Mouse (Mus musculus) intestine, embryonic 15.5 days (tissue): ENCODE data around the gene Hoxc5. TPM values are rescaled to one million over a fixed set of nuclear protein-coding genes. Genes with fewer than 3 reads are reported as not detected.
A peak's percentile ranks its signal among the peaks of the same experiment; 100 is the strongest.

ENCODE experiments used
- ATAC-seq: fragments of 200-750 bp; cut with Nextera tagmentation; 2 replicates; pipeline ENCODE4 v1.8.0; 2017; ENCODE audit warnings: moderate TSS enrichment, moderate library complexity
- H3K27ac ChIP-seq: fragments of 300-500 bp; sonication (generic); 2 replicates; pipeline ENCODE4 v1.5.1; 2015; ENCODE audit warnings: mild to moderate bottlenecking, inconsistent platforms
- H3K27me3 ChIP-seq: fragments of 300-500 bp; sonication (generic); replicated peaks from 2 replicates; pipeline ENCODE4 v1.6.1; 2015; ENCODE audit warnings: inconsistent platforms
- H3K36me3 ChIP-seq: fragments of 300-500 bp; sonication (generic); 2 replicates; pipeline ENCODE4 v1.6.1; 2015; ENCODE audit warnings: inconsistent platforms
- H3K4me1 ChIP-seq: fragments of 300-500 bp; sonication (generic); replicated peaks from 2 replicates; pipeline ENCODE4 v1.6.1; 2015; ENCODE audit warnings: inconsistent platforms
- H3K4me2 ChIP-seq: fragments of 300-500 bp; sonication (generic); replicated peaks from 2 replicates; pipeline ENCODE4 v1.6.1; 2015; ENCODE audit warnings: mild to moderate bottlenecking, inconsistent platforms
- H3K4me3 ChIP-seq: fragments of 300-500 bp; sonication (generic); replicated peaks from 2 replicates; pipeline ENCODE4 v1.5.1; 2015; ENCODE audit warnings: inconsistent platforms
- H3K9ac ChIP-seq: fragments of 300-500 bp; sonication (generic); 2 replicates; pipeline ENCODE4 v1.6.1; 2015; ENCODE audit warnings: inconsistent platforms
- H3K9me3 ChIP-seq: fragments of 300-500 bp; sonication (generic); 2 replicates; pipeline ENCODE4 v1.6.1; 2016; ENCODE audit warnings: inconsistent platforms
- WGBS: fragments of 180-500 bp; shearing (Covaris S2); methylation state at CpG from one replicate; pipeline ENCODE4 v1.1.7; 2015; 5-methylcytosine and 5-hydroxymethylcytosine counted together
- polyA plus RNA-seq: library from polyadenylated mRNA; unstranded; fragments of >200 nt; fragmentation: Nextera tagmentation; extraction: Ambion mirVana; gene quantifications from 2 replicates; pipeline ENCODE4 v1.2.1, GENCODE M21; 2015

Hoxc5 gene
- polyA plus RNA-seq, 1 experiment from 2014 or later: 10.1 TPM

- peaks cover 90% of the 10 kb centered on the region for H3K27me3 ChIP-seq
- peak overlapping the region; percentile 44 for H3K4me3 ChIP-seq
- H3K4me1 ChIP-seq: peaks cover 23% of the 10 kb centered on the region; the same call in 1 of the 2 replicates
- peak overlapping the region; percentile 42 for H3K9ac ChIP-seq
- peak overlapping the region; percentile 73 for H3K4me2 ChIP-seq
- no peaks in the 10 kb centered on the region for H3K36me3 ChIP-seq
- H3K9me3 ChIP-seq: no peaks in the 10 kb centered on the region
- ATAC-seq: peak; percentile 82
- WGBS: 1% methylated on average over 33 of the region's 33 CpGs
- H3K27ac ChIP-seq: peak overlapping the region; percentile 85
Observed at GRCm38 (mm10) chr15:102999183-102999831, 32.1 kb downstream of the Hoxc5 start.

- Histone ChIP-seq H3K36me3 (no peaks in the 10 kb centered on the region), H3K9ac (no peak overlapping the region), H3K27me3 (peaks cover 91% of the 10 kb centered on the region), H3K27ac (peak overlapping the region; percentile 85), H3K4me1 (peaks cover 23% of the 10 kb centered on the region; the same call in 1 of the 2 replicates), H3K4me2 (peak overlapping the region; percentile 73), H3K9me3 (no peaks in the 10 kb centered on the region), H3K4me3 (peak overlapping the region; percentile 44)
- ATAC-seq: peak; percentile 27
- 5% methylated on average over 10 of the region's 11 CpGs for WGBS
Observed at GRCm38 (mm10) chr15:102999955-103000354, 32.7 kb downstream of the Hoxc5 start.

GRCm38 (mm10) chr15:103000501-103000901 is 33.3 kb downstream of the Hoxc5 start:
- Histone ChIP-seq H3K27ac (peak overlapping the region; percentile 85), H3K4me3 (peak overlapping the region; percentile 44), H3K4me1 (peaks cover 23% of the 10 kb centered on the region; the same call in 1 of the 2 replicates), H3K9me3 (no peaks in the 10 kb centered on the region), H3K9ac (peak overlapping the region; percentile 60), H3K27me3 (peaks cover 91% of the 10 kb centered on the region), H3K36me3 (no peaks in the 10 kb centered on the region), H3K4me2 (peak overlapping the region; percentile 73)
- ATAC-seq: no peak
- 5% methylated on average over 24 of the region's 24 CpGs for WGBS

GRCm38 (mm10) chr15:103001370-103001769 is 34.1 kb downstream of the Hoxc5 start:
- H3K27ac ChIP-seq: peak overlapping the region; percentile 85; the same call in 1 of the 2 replicates
- H3K36me3 ChIP-seq: no peaks in the 10 kb centered on the region
- no peak for ATAC-seq
- H3K4me1 ChIP-seq: peaks cover 23% of the 10 kb centered on the region; the same call in 1 of the 2 replicates
- H3K9me3 ChIP-seq: no peaks in the 10 kb centered on the region
- WGBS: 50% methylated on average over 2 of the region's 2 CpGs
- H3K27me3 ChIP-seq: peaks cover 93% of the 10 kb centered on the region
- H3K4me2 ChIP-seq: peak overlapping the region; percentile 73
- H3K9ac ChIP-seq: peak overlapping the region; percentile 20; the same call in 1 of the 2 replicates
- H3K4me3 ChIP-seq: peak overlapping the region; percentile 44; the same call in 1 of the 2 replicates

GRCm38 (mm10) chr15:103002156-103002555 is 34.9 kb downstream of the Hoxc5 start:
- Histone ChIP-seq H3K4me1 (peaks cover 23% of the 10 kb centered on the region; the same call in 1 of the 2 replicates), H3K9me3 (no peaks in the 10 kb centered on the region), H3K4me2 (peak overlapping the region; percentile 73), H3K36me3 (no peaks in the 10 kb centered on the region), H3K4me3 (no peak overlapping the region), H3K27me3 (peaks cover 92% of the 10 kb centered on the region), H3K27ac (peak overlapping the region; percentile 33; the same call in 1 of the 2 replicates), H3K9ac (peak overlapping the region; percentile 5; the same call in 1 of the 2 replicates)
- 35% methylated on average over 4 of the region's 4 CpGs for WGBS
- ATAC-seq: no peak

- Histone ChIP-seq H3K9me3 (no peaks in the 10 kb centered on the region), H3K36me3 (no peaks in the 10 kb centered on the region), H3K27ac (peak overlapping the region; percentile 33; the same call in 1 of the 2 replicates), H3K9ac (no peak overlapping the region), H3K4me2 (peak overlapping the region; percentile 73; the same call in 1 of the 2 replicates), H3K4me3 (no peak overlapping the region), H3K27me3 (peaks cover 90% of the 10 kb centered on the region), H3K4me1 (peaks cover 21% of the 10 kb centered on the region; the same call in 1 of the 2 replicates)
- ATAC-seq: no peak
- 25% methylated on average over 13 of the region's 13 CpGs for WGBS
Observed at GRCm38 (mm10) chr15:103002821-103003448, 35.7 kb downstream of the Hoxc5 start.

- no peak overlapping the region for H3K4me3 ChIP-seq
- no peak for ATAC-seq
- H3K4me1 ChIP-seq: peaks cover 20% of the 10 kb centered on the region; the same call in 1 of the 2 replicates
- peak overlapping the region; percentile 24; the same call in 1 of the 2 replicates for H3K9ac ChIP-seq
- peak overlapping the region; percentile 40 for H3K4me2 ChIP-seq
- no peaks in the 10 kb centered on the region for H3K9me3 ChIP-seq
- no peaks in the 10 kb centered on the region for H3K36me3 ChIP-seq
- peak overlapping the region; percentile 72 for H3K27ac ChIP-seq
- WGBS: 3% methylated on average over 17 of the region's 17 CpGs
- peaks cover 90% of the 10 kb centered on the region for H3K27me3 ChIP-seq
Observed at GRCm38 (mm10) chr15:103005308-103005707, 38.1 kb downstream of the Hoxc5 start.

GRCm38 (mm10) chr15:103005797-103006196 is 38.6 kb downstream of the Hoxc5 start:
- Histone ChIP-seq H3K36me3 (no peaks in the 10 kb centered on the region), H3K4me2 (peak overlapping the region; percentile 40), H3K27ac (peak overlapping the region; percentile 72), H3K4me3 (no peak overlapping the region), H3K9ac (no peak overlapping the region), H3K9me3 (no peaks in the 10 kb centered on the region), H3K4me1 (peaks cover 18% of the 10 kb centered on the region; the same call in 1 of the 2 replicates), H3K27me3 (peaks cover 90% of the 10 kb centered on the region)
- WGBS: 16% methylated on average over 5 of the region's 5 CpGs
- no peak for ATAC-seq

- no peak overlapping the region for H3K4me3 ChIP-seq
- H3K9ac ChIP-seq: no peak overlapping the region
Observed at GRCm38 (mm10) chr15:103006326-103006725, 39.1 kb downstream of the Hoxc5 start.

GRCm38 (mm10) chr15:103009265-103010111 is 42.2 kb downstream of the Hoxc5 start:
- H3K4me2 ChIP-seq: peak overlapping the region; percentile 61
- H3K4me3 ChIP-seq: peak overlapping the region; percentile 37
- H3K27me3 ChIP-seq: peaks cover 88% of the 10 kb centered on the region
- peaks cover 28% of the 10 kb centered on the region for H3K4me1 ChIP-seq
- H3K27ac ChIP-seq: peak overlapping the region; percentile 82
- no peaks in the 10 kb centered on the region for H3K36me3 ChIP-seq
- peak overlapping the region; percentile 52 for H3K9ac ChIP-seq
- 1% methylated on average over 27 of the region's 27 CpGs for WGBS
- no peak for ATAC-seq
- no peaks in the 10 kb centered on the region for H3K9me3 ChIP-seq

More at GRCm38 (mm10) chr15:103006326-103006725, 39.1 kb downstream of the Hoxc5 start:
- H3K27me3 ChIP-seq: peaks cover 90% of the 10 kb centered on the region
- WGBS: 14% methylated on average over 1 of the region's 1 CpGs
- peak overlapping the region; percentile 40 for H3K4me2 ChIP-seq
- no peaks in the 10 kb centered on the region for H3K9me3 ChIP-seq
- peak overlapping the region; percentile 72 for H3K27ac ChIP-seq
- peaks cover 19% of the 10 kb centered on the region for H3K4me1 ChIP-seq
- H3K36me3 ChIP-seq: no peaks in the 10 kb centered on the region
- ATAC-seq: no peak

GRCm38 (mm10) chr15:103010112-103010846 is 43.0 kb downstream of the Hoxc5 start:
- Histone ChIP-seq H3K27me3 (peaks cover 87% of the 10 kb centered on the region), H3K4me2 (peak overlapping the region; percentile 61), H3K9me3 (no peaks in the 10 kb centered on the region), H3K4me3 (peak overlapping the region; percentile 37), H3K9ac (peak overlapping the region; percentile 52), H3K4me1 (peaks cover 28% of the 10 kb centered on the region), H3K27ac (peak overlapping the region; percentile 82), H3K36me3 (no peaks in the 10 kb centered on the region)
- WGBS: 4% methylated on average over 31 of the region's 31 CpGs
- no peak for ATAC-seq
